Mouse (Mus musculus) cerebellum, adult 2 months (tissue): Measurements from ENCODE around the gene Irs1.

Experiments used
- CTCF ChIP-seq: fragments of 200-500 bp; IDR thresholded peaks from 2 replicates; pipeline ENCODE4 v1.5.1; 2011; ENCODE audit warnings: low read depth, mild to moderate bottlenecking, control low read depth, low read length, moderate library complexity, borderline replicate concordance; ENCODE audit not compliant: insufficient read depth
- POLR2A ChIP-seq: fragments of 200-500 bp; IDR thresholded peaks from 2 replicates; pipeline ENCODE4 v1.6.1; 2011; ENCODE audit warnings: low read length, control low read depth, borderline replicate concordance; ENCODE audit not compliant: insufficient read depth

DNA sequence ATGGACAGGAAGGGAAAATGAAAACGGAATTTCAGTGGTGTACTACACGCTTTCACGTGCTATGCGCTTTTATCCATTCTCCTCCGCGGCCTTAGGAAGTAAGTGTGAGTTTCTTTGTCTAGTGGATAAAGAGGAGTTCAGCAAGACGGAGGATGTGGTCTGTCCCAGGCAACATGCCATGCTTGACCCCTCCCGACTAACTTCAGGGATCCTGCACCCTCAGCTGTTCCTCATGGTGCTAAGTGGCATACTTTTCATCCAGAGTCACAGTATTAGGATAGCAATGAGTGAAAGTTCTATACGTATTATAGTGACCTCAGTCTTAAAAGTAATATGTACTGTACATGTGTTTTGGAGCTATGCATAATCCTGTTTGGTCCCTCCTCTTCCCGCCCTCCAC, 29.6 kb upstream of the Irs1 start:
- TF ChIP-seq CTCF (no peak), POLR2A (no peak)
